Mouse (Mus musculus): ENCODE data around the gene Slc9a9. TPM values are rescaled to one million over a fixed set of nuclear protein-coding genes. Genes with fewer than 3 reads are reported as not detected.
A peak's percentile ranks its signal among the peaks of the same experiment; 100 is the strongest.

The Slc9a9 gene
- polyA plus RNA-seq, 1 experiment, result 5.3 TPM

DNA sequence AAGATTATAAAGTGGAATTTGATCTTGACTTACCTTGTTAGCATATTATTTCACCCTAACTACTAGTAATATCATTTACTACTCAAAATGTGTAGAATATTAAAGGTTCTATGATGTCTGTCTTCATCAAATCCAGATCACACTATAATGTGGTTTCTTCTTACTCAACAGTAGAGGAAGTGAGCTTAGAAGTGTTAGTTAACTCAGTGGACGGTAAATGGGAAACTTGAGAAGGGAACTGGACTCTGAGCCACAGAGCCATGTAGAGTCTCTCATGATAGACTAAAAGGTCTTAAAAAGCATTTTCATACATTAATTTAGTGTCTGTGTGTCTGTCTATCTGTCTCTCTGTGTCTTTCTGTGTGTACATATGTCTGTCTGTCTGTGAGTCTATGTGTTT lies 64.6 kb downstream of the Slc9a9 start:
- DNase-seq (ENCODE audit: low read depth), result no peak
- TF ChIP-seq POLR2A (IDR thresholded peaks at IDR 0.05; ENCODE audit: borderline replicate concordance, extremely low read depth, insufficient read depth, insufficient read length, poor library complexity, severe bottlenecking) (no peak), CTCF (IDR thresholded peaks at IDR 0.05; ENCODE audit: borderline replicate concordance, extremely low read depth, insufficient read depth, insufficient read length) (no peak)

DNA sequence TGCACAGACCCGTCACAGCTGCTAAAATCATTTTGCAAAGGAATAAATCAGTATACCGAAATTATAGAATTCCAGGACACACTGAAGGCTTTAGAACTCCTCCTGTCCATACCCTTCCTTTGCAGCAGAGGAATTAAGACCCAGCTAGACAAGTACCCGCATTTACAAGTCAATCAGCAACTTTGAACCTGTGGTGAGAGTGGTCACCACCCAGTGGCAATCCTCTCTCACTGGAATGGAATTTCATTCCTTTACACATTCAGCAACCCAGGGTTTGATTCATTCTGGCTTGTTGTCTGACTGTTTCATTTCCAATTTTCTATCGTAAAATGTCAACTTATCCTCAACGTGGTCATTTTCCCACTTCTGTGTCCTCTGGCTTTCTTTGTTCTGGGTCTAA lies 67.5 kb downstream of the Slc9a9 start:
- DNase-seq (ENCODE audit: low read depth), result no peak
- TF ChIP-seq POLR2A (IDR thresholded peaks at IDR 0.05; ENCODE audit: borderline replicate concordance, extremely low read depth, insufficient read depth, insufficient read length, poor library complexity, severe bottlenecking) (no peak), CTCF (IDR thresholded peaks at IDR 0.05; ENCODE audit: borderline replicate concordance, extremely low read depth, insufficient read depth, insufficient read length) (no peak)

DNA sequence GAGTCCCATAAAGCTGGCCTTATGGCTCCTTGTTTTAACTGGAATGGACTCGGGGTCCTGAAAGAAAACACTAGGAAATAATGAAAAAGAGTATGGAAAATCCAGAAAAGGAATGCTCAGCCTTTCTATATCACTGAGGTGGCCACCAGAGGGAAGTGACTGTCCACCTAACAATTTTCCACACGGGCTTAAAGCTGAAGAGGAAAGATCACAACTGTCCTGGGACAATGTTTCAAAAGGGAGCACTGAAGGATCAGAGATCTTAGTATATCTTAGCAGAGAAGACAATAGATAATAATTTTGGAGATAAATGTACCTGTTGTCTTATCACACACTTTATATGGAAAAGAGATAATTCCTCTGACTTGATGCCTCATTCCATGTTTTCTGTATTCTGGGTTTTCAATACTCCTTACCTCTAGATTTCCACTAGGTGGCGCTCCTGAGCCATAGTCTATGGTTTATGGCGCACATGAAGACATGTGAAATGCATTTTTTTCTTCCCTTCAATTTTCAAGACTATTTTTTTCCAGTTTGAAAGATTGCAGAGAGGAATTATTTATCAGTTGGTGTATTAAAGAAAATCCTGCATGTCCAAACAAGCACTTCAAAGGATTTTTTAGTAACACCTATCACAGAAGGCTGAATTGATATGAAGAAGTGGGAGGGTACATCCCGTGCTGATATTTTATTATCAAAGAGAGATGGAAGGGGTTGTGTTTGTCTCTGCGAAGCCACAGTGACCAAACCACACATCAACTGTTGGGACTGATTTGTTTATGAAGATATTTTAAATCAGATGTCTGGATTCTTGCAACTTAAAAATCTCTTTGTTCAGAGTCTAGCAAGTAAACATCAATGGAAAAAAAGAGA lies 69.1 kb downstream of the Slc9a9 start:
- TF ChIP-seq POLR2A (IDR thresholded peaks at IDR 0.05; ENCODE audit: borderline replicate concordance, extremely low read depth, insufficient read depth, insufficient read length, poor library complexity, severe bottlenecking) (no peak), CTCF (IDR thresholded peaks at IDR 0.05; ENCODE audit: borderline replicate concordance, extremely low read depth, insufficient read depth, insufficient read length) (peak; percentile 59; the same call in 1 of the 2 replicates)
- peak; percentile 95 for DNase-seq (ENCODE audit: low read depth)

DNA sequence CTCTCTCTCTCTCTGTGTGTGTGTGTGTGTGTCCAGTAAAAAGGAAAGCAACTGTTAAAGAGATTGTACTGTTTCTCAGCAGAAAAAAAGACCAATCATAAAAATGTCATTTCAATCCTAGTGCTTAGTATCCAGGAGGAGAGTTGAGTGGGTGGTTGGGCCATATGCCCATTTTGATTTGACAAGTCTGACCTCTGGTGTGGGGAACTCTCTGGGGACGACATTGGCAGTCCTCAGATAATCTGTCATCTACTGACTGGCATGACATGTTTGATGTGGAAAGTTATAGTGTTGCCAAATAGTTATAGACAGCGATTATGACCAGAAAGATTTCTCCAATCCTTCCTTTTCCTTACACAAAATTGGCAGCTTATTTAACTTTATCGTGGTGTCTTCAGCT lies 71.1 kb downstream of the Slc9a9 start:
- no peak for DNase-seq (ENCODE audit: low read depth)

DNA sequence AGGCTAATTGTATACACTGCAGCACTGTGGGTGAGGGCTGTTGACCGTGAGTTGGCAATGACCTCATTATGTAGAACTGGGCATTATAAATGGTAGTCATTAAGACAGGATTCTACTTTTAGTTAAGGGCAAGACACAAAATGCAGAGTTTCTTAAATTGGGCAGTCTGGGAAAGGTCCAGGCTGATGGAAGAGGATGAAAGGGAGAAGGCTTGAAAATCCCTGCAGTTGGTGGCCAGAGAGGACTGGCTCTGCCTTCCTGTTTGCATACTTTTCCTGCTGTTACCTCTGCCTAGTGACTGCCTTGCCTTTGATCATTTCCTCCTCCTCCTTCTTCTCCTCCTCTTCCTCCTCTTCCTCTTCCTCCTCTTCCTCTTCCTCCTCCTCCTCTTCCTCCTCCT lies 73.6 kb downstream of the Slc9a9 start:
- DNase-seq (ENCODE audit: low read depth), result no peak
- TF ChIP-seq CTCF (IDR thresholded peaks at IDR 0.05; ENCODE audit: borderline replicate concordance, extremely low read depth, insufficient read depth, insufficient read length) (no peak), POLR2A (IDR thresholded peaks at IDR 0.05; ENCODE audit: borderline replicate concordance, extremely low read depth, insufficient read depth, insufficient read length, poor library complexity, severe bottlenecking) (no peak)

More for the DNA sequence above, 71.1 kb downstream of the Slc9a9 start:
- TF ChIP-seq CTCF (IDR thresholded peaks at IDR 0.05; ENCODE audit: borderline replicate concordance, extremely low read depth, insufficient read depth, insufficient read length), result no peak

DNA sequence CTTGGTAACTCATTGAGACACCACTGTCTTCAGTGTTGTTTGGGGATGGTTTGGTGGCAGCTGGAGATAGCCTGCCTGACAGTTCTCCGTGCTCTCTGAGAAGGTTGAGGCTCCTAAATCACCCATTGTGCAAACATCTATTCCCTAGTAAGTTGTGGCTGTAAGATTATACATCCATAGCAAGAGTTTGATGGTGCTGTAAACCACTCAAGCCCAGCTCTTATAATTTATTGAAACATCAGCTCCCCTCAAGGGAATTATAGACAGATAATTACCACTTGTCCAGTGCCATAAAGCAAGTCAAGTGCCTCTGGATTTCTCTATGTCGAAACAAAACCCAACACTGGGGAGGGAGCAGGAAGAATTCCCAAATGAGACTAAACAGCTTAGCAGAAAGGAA lies 78.8 kb downstream of the Slc9a9 start:
- no peak for DNase-seq (ENCODE audit: low read depth)
- TF ChIP-seq POLR2A (IDR thresholded peaks at IDR 0.05; ENCODE audit: borderline replicate concordance, extremely low read depth, insufficient read depth, insufficient read length, poor library complexity, severe bottlenecking), result no peak
- no peak for TF ChIP-seq CTCF (IDR thresholded peaks at IDR 0.05; ENCODE audit: borderline replicate concordance, extremely low read depth, insufficient read depth, insufficient read length)

DNA sequence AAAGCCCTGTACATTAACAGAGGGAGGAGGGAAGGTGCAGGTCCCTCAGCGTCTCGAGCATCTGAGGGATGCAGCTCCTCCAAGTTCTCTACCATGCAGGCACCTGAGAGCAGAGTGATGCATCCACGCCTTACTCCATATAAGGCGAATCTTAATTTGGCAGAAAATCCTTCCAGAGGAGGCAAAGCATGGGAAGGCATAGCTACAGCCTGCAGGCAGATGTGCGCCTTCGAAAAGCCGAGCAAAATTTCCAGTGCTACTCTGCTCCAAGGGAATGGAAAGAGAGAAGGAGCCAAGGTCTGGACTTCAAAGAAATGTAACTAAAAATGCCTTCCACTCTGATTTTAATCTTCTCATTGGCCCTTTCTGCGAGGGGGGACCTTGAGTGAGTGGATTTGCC lies 80.5 kb downstream of the Slc9a9 start:
- no peak for DNase-seq (ENCODE audit: low read depth)
- no peak for TF ChIP-seq CTCF (IDR thresholded peaks at IDR 0.05; ENCODE audit: borderline replicate concordance, extremely low read depth, insufficient read depth, insufficient read length)
- TF ChIP-seq POLR2A (IDR thresholded peaks at IDR 0.05; ENCODE audit: borderline replicate concordance, extremely low read depth, insufficient read depth, insufficient read length, poor library complexity, severe bottlenecking), result no peak

DNA sequence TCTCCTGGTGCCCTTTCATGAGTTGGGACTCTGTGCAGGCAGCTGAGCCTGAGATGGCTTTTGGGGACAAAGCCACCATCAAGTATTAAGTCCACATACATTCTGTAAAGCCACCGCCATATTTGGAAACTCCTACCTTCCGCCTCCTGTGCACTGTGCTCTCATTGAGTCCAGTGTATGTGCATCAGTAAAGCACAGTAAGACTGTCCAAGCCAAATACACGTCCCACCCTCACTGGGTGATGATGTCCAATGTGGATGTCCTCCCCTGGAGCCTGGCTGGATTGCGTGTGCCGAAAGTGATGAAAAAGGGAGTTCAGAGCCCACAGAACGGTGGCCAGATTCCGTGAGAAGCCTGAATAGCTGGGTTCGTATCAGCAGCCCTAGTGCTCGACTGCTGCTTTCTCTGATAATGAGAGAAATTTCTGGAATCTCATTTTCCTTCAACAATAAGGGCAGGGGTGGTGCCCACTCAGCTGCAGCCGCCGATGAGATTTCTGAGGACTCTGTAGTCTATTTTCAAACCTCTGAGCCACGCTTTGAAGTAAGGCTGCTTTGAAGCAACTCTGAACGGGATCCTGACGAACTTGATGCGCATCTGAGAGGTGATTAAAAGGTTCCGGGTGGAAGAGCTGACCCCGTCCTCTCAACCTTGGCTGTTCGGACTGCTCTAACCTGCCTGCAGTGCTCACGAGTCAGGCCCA lies 81.4 kb downstream of the Slc9a9 start:
- no peak for TF ChIP-seq POLR2A (IDR thresholded peaks at IDR 0.05; ENCODE audit: borderline replicate concordance, extremely low read depth, insufficient read depth, insufficient read length, poor library complexity, severe bottlenecking)
- TF ChIP-seq CTCF (IDR thresholded peaks at IDR 0.05; ENCODE audit: borderline replicate concordance, extremely low read depth, insufficient read depth, insufficient read length), result no peak
- DNase-seq (ENCODE audit: low read depth), result peak; percentile 68

DNA sequence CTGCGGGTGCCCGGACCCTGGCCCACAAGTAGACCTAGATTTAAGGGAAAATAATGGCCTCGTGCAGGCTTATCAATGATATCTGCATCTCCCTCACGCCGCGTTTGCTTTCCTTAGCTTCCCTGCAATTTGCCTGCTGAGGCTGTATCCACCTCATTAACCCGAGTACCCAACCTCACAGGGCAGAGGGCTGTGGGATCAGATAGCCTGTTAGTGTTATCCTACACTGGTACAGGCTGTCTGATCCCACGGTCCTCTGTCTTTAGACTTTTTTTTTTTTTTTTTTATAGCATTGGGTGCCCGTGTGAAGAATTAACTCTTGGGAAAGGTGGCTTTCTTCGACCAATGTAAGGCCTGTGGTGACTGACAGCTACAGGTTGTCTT lies 81.9 kb downstream of the Slc9a9 start:
- TF ChIP-seq POLR2A (IDR thresholded peaks at IDR 0.05; ENCODE audit: borderline replicate concordance, extremely low read depth, insufficient read depth, insufficient read length, poor library complexity, severe bottlenecking), result no peak
- no peak for TF ChIP-seq CTCF (IDR thresholded peaks at IDR 0.05; ENCODE audit: borderline replicate concordance, extremely low read depth, insufficient read depth, insufficient read length)
- no peak for DNase-seq (ENCODE audit: low read depth)

DNA sequence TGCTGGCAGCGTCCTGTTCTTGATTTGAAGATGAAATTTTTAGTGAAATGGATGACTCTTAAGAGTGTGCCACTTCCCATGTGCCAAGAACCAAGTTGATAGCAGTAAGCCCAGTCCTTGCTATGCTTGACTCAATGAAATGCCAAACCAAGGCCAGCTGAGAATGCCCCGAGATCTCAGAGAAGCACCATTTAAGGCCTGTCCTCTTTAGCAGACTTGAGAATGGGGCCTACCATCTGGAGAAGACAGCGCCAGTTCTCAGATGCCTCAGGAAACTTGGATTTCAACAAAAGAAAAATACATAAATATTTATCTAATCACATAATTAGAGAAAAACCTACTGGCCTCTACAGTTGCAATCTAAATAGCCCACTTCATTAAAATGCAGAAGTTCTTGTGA lies 82.4 kb downstream of the Slc9a9 start:
- DNase-seq (ENCODE audit: low read depth), result no peak
- TF ChIP-seq POLR2A (IDR thresholded peaks at IDR 0.05; ENCODE audit: borderline replicate concordance, extremely low read depth, insufficient read depth, insufficient read length, poor library complexity, severe bottlenecking), result no peak
- no peak for TF ChIP-seq CTCF (IDR thresholded peaks at IDR 0.05; ENCODE audit: borderline replicate concordance, extremely low read depth, insufficient read depth, insufficient read length)

DNA sequence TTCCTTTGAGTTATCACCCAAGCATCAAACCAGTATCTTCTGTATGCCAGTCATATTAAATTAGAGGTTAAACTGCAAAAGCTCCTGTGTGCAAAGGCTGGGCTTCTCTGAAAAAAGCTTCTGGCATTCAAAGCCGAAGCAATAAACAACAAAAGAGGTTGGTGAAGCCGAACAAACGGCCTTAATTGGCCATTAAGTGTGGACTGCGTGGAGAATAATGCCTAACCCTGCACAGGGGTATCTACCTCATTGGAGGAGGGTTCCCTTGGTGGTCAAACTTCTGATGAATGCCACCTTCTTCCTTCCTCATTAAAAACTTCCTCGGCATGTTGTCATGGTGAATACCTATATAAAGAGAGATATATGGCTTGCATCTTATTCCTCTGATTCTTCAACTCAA lies 90.2 kb downstream of the Slc9a9 start:
- TF ChIP-seq POLR2A (IDR thresholded peaks at IDR 0.05; ENCODE audit: borderline replicate concordance, extremely low read depth, insufficient read depth, insufficient read length, poor library complexity, severe bottlenecking) (no peak), CTCF (IDR thresholded peaks at IDR 0.05; ENCODE audit: borderline replicate concordance, extremely low read depth, insufficient read depth, insufficient read length) (no peak)
- DNase-seq (ENCODE audit: low read depth), result peak; percentile 75

DNA sequence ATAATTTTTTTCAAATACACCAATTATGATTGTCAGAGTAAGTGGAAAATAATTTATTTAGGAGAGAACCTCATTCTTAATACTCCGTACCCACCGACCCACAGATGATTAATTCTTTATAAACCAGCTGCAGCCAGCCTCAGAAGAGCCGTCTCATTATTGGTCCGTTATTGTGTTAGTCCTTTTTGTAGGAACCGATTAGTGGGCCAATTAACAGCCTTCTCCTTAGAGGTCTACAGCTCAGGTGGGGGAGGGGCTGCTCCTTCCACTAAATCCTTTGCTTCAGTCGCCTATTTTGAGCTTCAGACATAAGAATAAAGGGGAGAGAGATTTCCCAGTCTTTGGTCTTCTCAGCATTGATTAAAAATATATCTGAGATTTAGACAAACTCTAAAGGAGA lies 98.4 kb downstream of the Slc9a9 start:
- peak; percentile 94 for DNase-seq (ENCODE audit: low read depth)

More for the DNA sequence above, 98.4 kb downstream of the Slc9a9 start:
- TF ChIP-seq POLR2A (IDR thresholded peaks at IDR 0.05; ENCODE audit: borderline replicate concordance, extremely low read depth, insufficient read depth, insufficient read length, poor library complexity, severe bottlenecking) (no peak), CTCF (IDR thresholded peaks at IDR 0.05; ENCODE audit: borderline replicate concordance, extremely low read depth, insufficient read depth, insufficient read length) (no peak)
